Mouse (Mus musculus): ENCODE results near the gene Sebox. TPM values are rescaled to one million over a fixed set of nuclear protein-coding genes. Genes with fewer than 3 reads are reported as not detected.
"Not testable (repeated sequence)": the region's sequence is repeated elsewhere in the genome, so short reads cannot be mapped to it uniquely, and the experiment has no call there.

Gene Sebox
- polyA plus RNA-seq, 1 experiment from 2014 or later: 0.13 TPM

- no peak for ATAC-seq (ENCODE audit: insufficient read depth, low FRiP score)
- Histone ChIP-seq H3K4me2 (ENCODE audit: low read depth, low read length) (no peak overlapping the region), H3K36me3 (ENCODE audit: control insufficient read depth, insufficient read depth, low read length) (peaks cover 29% of the 10 kb centered on the region), H3K4me1 (ENCODE audit: control insufficient read depth, insufficient read depth, low read length) (no peaks in the 10 kb centered on the region), H3K27me3 (ENCODE audit: control insufficient read depth, insufficient read depth, low read length) (no peaks in the 10 kb centered on the region), H3K27ac (ENCODE audit: low read length) (no peak overlapping the region), H3K4me3 (replicated peaks; ENCODE audit: low read length) (no peak overlapping the region), H3K9ac (ENCODE audit: low read length) (no peak overlapping the region), H3K9me3 (replicated peaks; ENCODE audit: control insufficient read depth, low read length) (no peaks in the 10 kb centered on the region)
- WGBS: 88% methylated on average over 9 of the region's 9 CpGs
These were observed 25.5 kb downstream of the Sebox start for GRCm38 (mm10) chr11:78528714-78529113.

- no peak overlapping the region for H3K4me2 ChIP-seq (ENCODE audit: low read depth, low read length)
- no peak overlapping the region for H3K9ac ChIP-seq (ENCODE audit: low read length)
- no peaks in the 10 kb centered on the region for H3K9me3 ChIP-seq (replicated peaks; ENCODE audit: control insufficient read depth, low read length)
- WGBS: 89% methylated on average over 12 of the region's 12 CpGs
- no peak for ATAC-seq (ENCODE audit: insufficient read depth, low FRiP score)
- H3K4me1 ChIP-seq (ENCODE audit: control insufficient read depth, insufficient read depth, low read length): peaks cover 7% of the 10 kb centered on the region; the same call in 1 of the 2 replicates
- H3K27me3 ChIP-seq (ENCODE audit: control insufficient read depth, insufficient read depth, low read length): no peaks in the 10 kb centered on the region
- peaks cover 23% of the 10 kb centered on the region for H3K36me3 ChIP-seq (ENCODE audit: control insufficient read depth, insufficient read depth, low read length)
- no peak overlapping the region for H3K27ac ChIP-seq (ENCODE audit: low read length)
- no peak overlapping the region for H3K4me3 ChIP-seq (replicated peaks; ENCODE audit: low read length)
These were observed 26.8 kb downstream of the Sebox start for GRCm38 (mm10) chr11:78530001-78530400.

GRCm38 (mm10) chr11:78531046-78531445, 27.8 kb downstream of the Sebox start:
- Histone ChIP-seq H3K9ac (ENCODE audit: low read length) (no peak overlapping the region), H3K4me1 (ENCODE audit: control insufficient read depth, insufficient read depth, low read length) (peaks cover 9% of the 10 kb centered on the region; the same call in 1 of the 2 replicates), H3K36me3 (ENCODE audit: control insufficient read depth, insufficient read depth, low read length) (peaks cover 20% of the 10 kb centered on the region; the same call in 1 of the 2 replicates), H3K27ac (ENCODE audit: low read length) (peak overlapping the region; percentile 22; the same call in 1 of the 2 replicates), H3K9me3 (replicated peaks; ENCODE audit: control insufficient read depth, low read length) (no peaks in the 10 kb centered on the region), H3K27me3 (ENCODE audit: control insufficient read depth, insufficient read depth, low read length) (no peaks in the 10 kb centered on the region), H3K4me3 (replicated peaks; ENCODE audit: low read length) (no peak overlapping the region), H3K4me2 (ENCODE audit: low read depth, low read length) (no peak overlapping the region)
- WGBS: 63% methylated on average over 6 of the region's 6 CpGs
- ATAC-seq (ENCODE audit: insufficient read depth, low FRiP score): no peak

GRCm38 (mm10) chr11:78531515-78531914, 28.3 kb downstream of the Sebox start:
- H3K9me3 ChIP-seq (replicated peaks; ENCODE audit: control insufficient read depth, low read length); H3K4me2 ChIP-seq (ENCODE audit: low read depth, low read length); H3K4me3 ChIP-seq (replicated peaks; ENCODE audit: low read length); H3K27ac ChIP-seq (ENCODE audit: low read length); H3K9ac ChIP-seq (ENCODE audit: low read length); H3K4me1 ChIP-seq (ENCODE audit: control insufficient read depth, insufficient read depth, low read length); ATAC-seq (ENCODE audit: insufficient read depth, low FRiP score); H3K27me3 ChIP-seq (ENCODE audit: control insufficient read depth, insufficient read depth, low read length): not testable (repeated sequence)
- WGBS: 91% methylated on average over 10 of the region's 10 CpGs
- H3K36me3 ChIP-seq (ENCODE audit: control insufficient read depth, insufficient read depth, low read length): peaks cover 20% of the 10 kb centered on the region; the same call in 1 of the 2 replicates

GRCm38 (mm10) chr11:78534516-78534915, 31.3 kb downstream of the Sebox start:
- H3K4me1 ChIP-seq (ENCODE audit: control insufficient read depth, insufficient read depth, low read length): peaks cover 20% of the 10 kb centered on the region
- no peaks in the 10 kb centered on the region for H3K27me3 ChIP-seq (ENCODE audit: control insufficient read depth, insufficient read depth, low read length)
- WGBS: 83% methylated on average over 4 of the region's 4 CpGs
- peak overlapping the region; percentile 66 for H3K4me3 ChIP-seq (replicated peaks; ENCODE audit: low read length)
- H3K9ac ChIP-seq (ENCODE audit: low read length): peak overlapping the region; percentile 81; the same call in 1 of the 2 replicates
- H3K27ac ChIP-seq (ENCODE audit: low read length): no peak overlapping the region
- ATAC-seq (ENCODE audit: insufficient read depth, low FRiP score): no peak
- no peaks in the 10 kb centered on the region for H3K9me3 ChIP-seq (replicated peaks; ENCODE audit: control insufficient read depth, low read length)
- peak overlapping the region; percentile 71 for H3K4me2 ChIP-seq (ENCODE audit: low read depth, low read length)
- H3K36me3 ChIP-seq (ENCODE audit: control insufficient read depth, insufficient read depth, low read length): peaks cover 1% of the 10 kb centered on the region; the same call in 1 of the 2 replicates

- under 1% methylated on average over 23 of the region's 23 CpGs for WGBS
- Histone ChIP-seq H3K4me2 (ENCODE audit: low read depth, low read length) (peak overlapping the region; percentile 71), H3K36me3 (ENCODE audit: control insufficient read depth, insufficient read depth, low read length) (peaks cover 3% of the 10 kb centered on the region), H3K9ac (ENCODE audit: low read length) (peak overlapping the region; percentile 81), H3K27ac (ENCODE audit: low read length) (peak overlapping the region; percentile 92), H3K4me1 (ENCODE audit: control insufficient read depth, insufficient read depth, low read length) (peaks cover 20% of the 10 kb centered on the region), H3K4me3 (replicated peaks; ENCODE audit: low read length) (peak overlapping the region; percentile 66), H3K9me3 (replicated peaks; ENCODE audit: control insufficient read depth, low read length) (no peaks in the 10 kb centered on the region), H3K27me3 (ENCODE audit: control insufficient read depth, insufficient read depth, low read length) (no peaks in the 10 kb centered on the region)
- ATAC-seq (ENCODE audit: insufficient read depth, low FRiP score): peak; percentile 41
These were observed 32.3 kb downstream of the Sebox start for GRCm38 (mm10) chr11:78535376-78536079.

- Histone ChIP-seq H3K27me3 (ENCODE audit: control insufficient read depth, insufficient read depth, low read length) (no peaks in the 10 kb centered on the region), H3K4me2 (ENCODE audit: low read depth, low read length) (peak within 1 kb of the TSS; percentile 85), H3K4me1 (ENCODE audit: control insufficient read depth, insufficient read depth, low read length) (peaks cover 20% of the 10 kb centered on the region), H3K9me3 (replicated peaks; ENCODE audit: control insufficient read depth, low read length) (no peaks in the 10 kb centered on the region), H3K36me3 (ENCODE audit: control insufficient read depth, insufficient read depth, low read length) (peaks cover 9% of the 10 kb centered on the region), H3K4me3 (replicated peaks; ENCODE audit: low read length) (peak within 1 kb of the TSS; percentile 66), H3K9ac (ENCODE audit: low read length) (peak within 1 kb of the TSS; percentile 90), H3K27ac (ENCODE audit: low read length) (peak within 1 kb of the TSS; percentile 92)
- under 1% methylated on average over 52 of the region's 52 CpGs for WGBS
- peak; percentile 98 for ATAC-seq (ENCODE audit: insufficient read depth, low FRiP score)
These were observed 32.9 kb downstream of the Sebox start, which contains the start of the genes Tnfaip1 and Ift20 for GRCm38 (mm10) chr11:78536080-78536689. Gene Tnfaip1, minus strand, starts transcription at chr11:78536332. Gene Ift20, plus strand, starts transcription at chr11:78536361.

- no peaks in the 10 kb centered on the region for H3K9me3 ChIP-seq (replicated peaks; ENCODE audit: control insufficient read depth, low read length)
- H3K4me3 ChIP-seq (replicated peaks; ENCODE audit: low read length): peak overlapping the region; percentile 66
- no peaks in the 10 kb centered on the region for H3K27me3 ChIP-seq (ENCODE audit: control insufficient read depth, insufficient read depth, low read length)
- peak overlapping the region; percentile 90 for H3K9ac ChIP-seq (ENCODE audit: low read length)
- H3K36me3 ChIP-seq (ENCODE audit: control insufficient read depth, insufficient read depth, low read length): peaks cover 12% of the 10 kb centered on the region
- peak overlapping the region; percentile 89 for H3K27ac ChIP-seq (ENCODE audit: low read length)
- peaks cover 20% of the 10 kb centered on the region for H3K4me1 ChIP-seq (ENCODE audit: control insufficient read depth, insufficient read depth, low read length)
- H3K4me2 ChIP-seq (ENCODE audit: low read depth, low read length): peak overlapping the region; percentile 85
- under 1% methylated on average over 14 of the region's 14 CpGs for WGBS
- ATAC-seq (ENCODE audit: insufficient read depth, low FRiP score): no peak; the same call in 1 of the 2 replicates
These were observed 33.4 kb downstream of the Sebox start for GRCm38 (mm10) chr11:78536690-78537084.

- Histone ChIP-seq H3K4me2 (ENCODE audit: low read depth, low read length) (no peak overlapping the region), H3K4me3 (replicated peaks; ENCODE audit: low read length) (no peak overlapping the region), H3K36me3 (ENCODE audit: control insufficient read depth, insufficient read depth, low read length) (peaks cover 15% of the 10 kb centered on the region), H3K4me1 (ENCODE audit: control insufficient read depth, insufficient read depth, low read length) (peaks cover 11% of the 10 kb centered on the region), H3K9ac (ENCODE audit: low read length) (no peak overlapping the region), H3K9me3 (replicated peaks; ENCODE audit: control insufficient read depth, low read length) (no peaks in the 10 kb centered on the region), H3K27ac (ENCODE audit: low read length) (no peak overlapping the region), H3K27me3 (ENCODE audit: control insufficient read depth, insufficient read depth, low read length) (no peaks in the 10 kb centered on the region)
- no peak for ATAC-seq (ENCODE audit: insufficient read depth, low FRiP score)
- WGBS: 79% methylated on average over 3 of the region's 3 CpGs
These were observed 37.1 kb downstream of the Sebox start for GRCm38 (mm10) chr11:78540358-78540757.

All from stomach, embryonic 16.5 days (tissue).